Comparison of ENCODE assay signal across 9 mouse cellular contexts in genomic region chr16:13117299-13117966, GRCm38 (mm10). TPM values are rescaled to one million over a fixed set of nuclear protein-coding genes. Genes with fewer than 3 reads are reported as not detected.
DNase-seq lines count a peak whose midpoint lies in the region; TF ChIP-seq lines count a peak whose summit lies in the region.
"Had no signal": no experiment of that assay in that cellular context is flagged by ENCODE, and none has a peak within 500 bp of the region (broad histone marks: within the 10 kb centered on the region; RNA-seq: fewer than 3 reads in every experiment).

No protein-coding gene starts in this region.

- H3K9ac ChIP-seq in heart, adult 2 months (ENCODE audit: low read depth, low read length), result no peak overlapping the region

- no peaks in the 10 kb centered on the region for H3K36me3 ChIP-seq in heart, adult 2 months (ENCODE audit: control insufficient read depth, insufficient read depth, low read length)
- H3K36me3 ChIP-seq in kidney, adult 2 months (ENCODE audit: control insufficient read depth, insufficient read depth, low read length), result peaks cover 2% of the 10 kb centered on the region

- peak; percentile 88 for TF ChIP-seq CTCF in heart, adult 2 months (IDR thresholded peaks at IDR 0.05)
- peak; percentile 53 for TF ChIP-seq CTCF in kidney, adult 2 months (conservative IDR thresholded peaks at IDR 0.05; ENCODE audit: insufficient read depth, insufficient read length, low read depth, low read length)
- TF ChIP-seq CTCF in lung, adult 2 months (IDR thresholded peaks at IDR 0.05; ENCODE audit: insufficient read depth, low read length), result peak; percentile 44; the same call in 1 of the 2 replicates
- 0 out of 2 replicates have a peak, but pooled peaks have one; percentile 39 for TF ChIP-seq CTCF in olfactory bulb, adult 2 months (IDR thresholded peaks at IDR 0.05; ENCODE audit: insufficient read depth, low read depth, low read length)

- H3K27me3 ChIP-seq in heart, adult 2 months (ENCODE audit: control insufficient read depth, insufficient read depth, low read length), result no peaks in the 10 kb centered on the region
- no peaks in the 10 kb centered on the region for H3K27me3 ChIP-seq in kidney, adult 2 months (replicated peaks; ENCODE audit: control insufficient read depth, insufficient read depth, low read length)
- H3K27me3 ChIP-seq: megakaryocyte, embryonic 14.5 days had no signal

- no peak for TF ChIP-seq POLR2A in heart, adult 2 months (IDR thresholded peaks at IDR 0.05; ENCODE audit: insufficient read depth, low read depth, low read length)
- no peak for TF ChIP-seq POLR2A in kidney, adult 2 months (IDR thresholded peaks at IDR 0.05; ENCODE audit: low read depth, low read length)
- TF ChIP-seq POLR2A in lung, adult 2 months (IDR thresholded peaks at IDR 0.05; ENCODE audit: borderline replicate concordance, extremely low read depth, low read depth, low read length), result no peak
- TF ChIP-seq POLR2A in olfactory bulb, adult 2 months (IDR thresholded peaks at IDR 0.05; ENCODE audit: insufficient read depth, low read depth, low read length), result no peak

- DNase-seq in CD4-positive helper T cell, adult 2 months (ENCODE audit: low read depth, low spot score), result peak; percentile 72
- peak; percentile 46 for DNase-seq in MEL-GATA-1-ER (ENCODE audit: extremely low read depth, low read depth)
- DNase-seq in cerebellum, postnatal 25 days, result peak; percentile 33 to 57
- peak; percentile 19 to 32 for DNase-seq in heart, adult 2 months
- peak; percentile 58 for DNase-seq in kidney, adult 2 months
- DNase-seq in lung, adult 2 months, result no peak
- no peak for DNase-seq in ovary, postnatal 10 days (ENCODE audit: low spot score)

- TF ChIP-seq EP300 in heart, adult 2 months (IDR thresholded peaks at IDR 0.05; ENCODE audit: insufficient read depth, low read depth, low read length), result 0 out of 2 replicates have a peak, but pooled peaks have one; percentile 15

- 0 out of 2 replicates have a peak, but pooled peaks cover 1% of the 10 kb centered on the region for H3K79me2 ChIP-seq in heart, adult 2 months (replicated peaks; ENCODE audit: control insufficient read depth, insufficient read depth, low read length)

- intact Hi-C loops in heart, adult 2 months (cut with DNase I), result loop anchor here (1.0 to 10.0 kb wide), 6 partner anchors 43 to 617 kb away; partner anchors contain the start of gene Pla2g10

- no peak overlapping the region for H3K27ac ChIP-seq in heart, adult 2 months
- H3K27ac ChIP-seq in kidney, adult 2 months (ENCODE audit: insufficient read depth, low read depth, low read length), result no peak overlapping the region
- no peak overlapping the region for H3K27ac ChIP-seq in olfactory bulb, adult 2 months (ENCODE audit: insufficient read depth, low read depth, low read length)

- H3K4me3 ChIP-seq in heart, adult 2 months, result no peak overlapping the region
- H3K4me3 ChIP-seq in kidney, adult 2 months (ENCODE audit: insufficient read depth, low read depth, low read length), result no peak overlapping the region
- no peak overlapping the region for H3K4me3 ChIP-seq in lung, adult 2 months (replicated peaks; ENCODE audit: extremely low read depth, low read depth, low read length)
- no peak overlapping the region for H3K4me3 ChIP-seq in olfactory bulb, adult 2 months (ENCODE audit: insufficient read depth, low read depth, low read length)
- H3K4me3 ChIP-seq: megakaryocyte, embryonic 14.5 days had no signal

- WGBS in heart, adult 2 months, result 55% methylated on average over 9 of the region's 9 CpGs
- 63% methylated on average over 9 of the region's 9 CpGs for WGBS in kidney, adult 2 months
- WGBS in lung, adult 2 months, result 61% methylated on average over 9 of the region's 9 CpGs
- WGBS in olfactory bulb, adult 2 months, result 62% methylated on average over 9 of the region's 9 CpGs

- no peaks in the 10 kb centered on the region for H3K4me1 ChIP-seq in heart, adult 2 months (ENCODE audit: control insufficient read depth, insufficient read depth, low read length)
- H3K4me1 ChIP-seq in kidney, adult 2 months (ENCODE audit: control insufficient read depth, insufficient read depth, low read length), result no peaks in the 10 kb centered on the region
- no peaks in the 10 kb centered on the region; the same call in 1 of the 2 replicates for H3K4me1 ChIP-seq in lung, adult 2 months (ENCODE audit: control insufficient read depth, insufficient read depth, low read length)
- 0 out of 2 replicates have a peak, but pooled peaks cover 2% of the 10 kb centered on the region for H3K4me1 ChIP-seq in olfactory bulb, adult 2 months (ENCODE audit: control insufficient read depth, insufficient read depth, low read length)

RNA-seq across cellular contexts. Expression of gene Ercc4, which starts 7.9 kb away (rescaled TPM):
- 1 to 10 TPM; 6.6 to 7.7 TPM for total RNA-seq in heart, adult 2 months (2021)
- polyA plus RNA-seq in heart, adult 2 months (2012; rRNA removed), result 6.2 and 7.8 TPM in 2 replicates
- 10.0 and 13.2 TPM in 2 replicates for polyA plus RNA-seq in kidney, adult 2 months (2012; rRNA removed)
- polyA plus RNA-seq in lung, adult 2 months (2012; rRNA removed), result 13.3 and 13.8 TPM in 2 replicates
- not detected in 2 replicates for polyA plus RNA-seq in olfactory bulb, adult 2 months (2012; ENCODE audit: insufficient read depth, insufficient read length, low replicate concordance, missing spikeins)

Comparison
In these comparisons a context has a peak if more than half of its experiments do, and no peak if none do; other contexts are left out.
1. DNase-seq: peak in CD4-positive helper T cell, adult 2 months (single experiment), MEL-GATA-1-ER (single experiment), cerebellum, postnatal 25 days (2 of 2), heart, adult 2 months (2 of 2) and kidney, adult 2 months (single experiment); none in lung, adult 2 months (single experiment) and ovary, postnatal 10 days (single experiment).
2. Peak in every context shown above with its lines, with median percentiles within 50 percentile points of each other: CTCF ChIP-seq.